Mouse (Mus musculus): ENCODE data around the gene Zfp281.

DNA sequence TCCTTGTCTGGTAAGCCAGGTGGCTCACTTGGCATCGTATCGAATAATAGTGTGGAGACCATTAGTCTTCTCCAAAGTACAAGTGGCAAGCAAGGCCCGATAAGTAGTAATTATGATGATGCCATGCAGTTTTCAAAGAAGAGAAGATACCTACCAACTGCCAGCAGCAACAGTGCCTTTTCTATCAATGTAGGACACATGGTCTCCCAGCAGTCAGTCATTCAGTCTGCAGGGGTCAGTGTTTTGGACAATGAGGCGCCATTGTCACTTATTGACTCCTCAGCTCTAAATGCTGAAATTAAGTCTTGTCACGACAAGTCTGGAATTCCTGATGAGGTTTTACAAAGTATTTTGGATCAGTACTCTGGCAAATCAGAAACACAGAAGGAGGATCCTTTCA lies 2.1 kb downstream of the Zfp281 start:
- TF ChIP-seq POLR2A (IDR thresholded peaks at IDR 0.05; ENCODE audit: insufficient read length, low read depth) (no peak), E2F4 (IDR thresholded peaks at IDR 0.05; ENCODE audit: insufficient read depth) (no peak), MYOD1 (IDR thresholded peaks at IDR 0.05; ENCODE audit: control insufficient read depth in 1 of 3, insufficient read length in 2 of 3, low read depth in 2 of 3) (no peak), USF1 (IDR thresholded peaks at IDR 0.05; ENCODE audit: low read depth) (no peak), REST (IDR thresholded peaks at IDR 0.05; ENCODE audit: insufficient read depth, insufficient read length) (no peak), POLR2AphosphoS2 (IDR thresholded peaks at IDR 0.05; ENCODE audit: insufficient read length, low read depth) (no peak), MYOG (IDR thresholded peaks at IDR 0.05; ENCODE audit: control insufficient read depth in 1 of 3, insufficient read depth in 1 of 3, insufficient read length in 2 of 3, low read depth in 2 of 3) (no peak), SRF (IDR thresholded peaks at IDR 0.05; ENCODE audit: control insufficient read depth, insufficient read length, low read depth) (no peak), CEBPB (IDR thresholded peaks at IDR 0.05; ENCODE audit: insufficient read depth, poor library complexity, severe bottlenecking) (no peak)

Measured in myocyte (in vitro differentiated cells).